Mouse (Mus musculus): ENCODE measurements at regions not wholly inside any gene's neighbourhood (a gene's known extent, or its start where the extent isn't known, plus 50 kb on each side); places are given as distances from the start of the nearest gene placed in this dataset.
"Not testable (repeated sequence)": the region's sequence is repeated elsewhere in the genome, so short reads cannot be mapped to it uniquely, and the experiment has no call there.

GRCm38 (mm10) chr1:48792573-48792972 lies 1899.9 kb upstream of the Slc39a10 start:
- no peak for DNase-seq (ENCODE audit: low spot score in 2 of 2)
- intact Hi-C loops (cut with DNase I), result no loop called here

DNA sequence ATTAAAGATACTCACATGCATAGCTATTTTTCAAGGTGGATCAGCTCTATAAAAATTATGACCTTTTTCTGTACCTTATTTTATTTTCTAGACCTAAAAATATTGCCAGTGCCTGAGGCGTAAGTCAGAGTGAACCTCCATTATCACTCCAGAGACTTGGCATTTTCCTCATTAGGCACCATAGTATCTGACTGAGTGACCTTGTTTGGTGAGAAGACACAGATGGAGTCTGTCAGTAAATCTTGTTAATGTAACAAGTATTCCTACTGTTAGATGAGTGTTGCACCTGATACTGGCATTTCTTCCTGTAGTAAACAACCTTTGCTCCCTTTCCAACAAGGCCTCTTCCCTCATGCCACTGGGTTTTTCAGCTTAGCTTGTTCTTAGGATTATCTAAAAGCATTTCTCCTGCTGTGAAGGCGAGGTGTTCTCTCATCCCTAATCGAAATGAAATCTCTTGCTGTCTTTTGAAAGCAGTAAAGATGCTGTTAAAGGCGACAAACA lies 1860.7 kb upstream of the Slc39a10 start:
- no peak for DNase-seq (ENCODE audit: low spot score in 2 of 2)
- intact Hi-C loops (cut with DNase I), result no loop called here

- intact Hi-C loops (cut with DNase I), result no loop called here
- no peak for DNase-seq (ENCODE audit: low spot score in 2 of 2)
These were observed 1840.9 kb upstream of the Slc39a10 start for GRCm38 (mm10) chr1:48733580-48733979.

GRCm38 (mm10) chr1:48708606-48709005 lies 1816.0 kb upstream of the Slc39a10 start:
- intact Hi-C loops (cut with DNase I), result not testable (repeated sequence)
- peak; percentile 7 to 33 for DNase-seq (ENCODE audit: low spot score in 2 of 2)
